Mouse (Mus musculus) liver, adult 10 weeks (tissue): ENCODE data around the gene Olfr104-ps. TPM values are rescaled to one million over a fixed set of nuclear protein-coding genes. Genes with fewer than 3 reads are reported as not detected.

Source experiments
- polyA plus RNA-seq: library from polyadenylated mRNA; stranded (reverse); fragments of 350-450 nt; fragmentation: Illumina TruSeq; extraction: RNeasy Lipid Tissue Mini Kit (QIAGEN cat#74804); gene quantifications from one replicate; pipeline ENCODE4 v1.2.3, GENCODE M21; 2014; ENCODE audit warnings: low read depth, low replicate concordance

Gene Olfr104-ps
- polyA plus RNA-seq, result not detected

GRCm38 (mm10) chr17:37359282-37359681, at the start of gene Olfr104-ps:
Gene Olfr104-ps (plus strand): TSS chr17:37359582.

DNA sequence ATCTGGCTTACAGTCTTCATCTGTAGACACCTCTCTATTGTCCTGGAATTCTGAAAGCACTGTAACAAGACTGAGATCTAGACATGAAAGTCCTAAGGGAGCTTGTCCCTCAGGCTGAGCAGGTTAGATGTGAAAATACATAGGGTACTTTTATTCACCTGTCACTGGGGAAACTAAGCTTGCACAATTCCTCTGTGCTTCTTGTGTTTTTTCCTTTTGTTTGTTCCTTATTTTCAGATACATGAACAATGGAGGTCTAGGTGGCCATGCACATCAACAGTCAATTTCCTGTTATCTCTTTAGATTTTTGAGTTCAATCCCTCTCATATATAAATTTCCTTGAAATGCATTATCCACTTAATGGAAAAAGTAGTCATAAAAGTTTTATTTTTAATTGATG, 42.4 kb upstream of the Olfr104-ps start, which contains the start of gene Olfr102:
Gene Olfr102, minus strand, starts transcription at position 101 of the 400 bp plus-strand sequence.

DNA sequence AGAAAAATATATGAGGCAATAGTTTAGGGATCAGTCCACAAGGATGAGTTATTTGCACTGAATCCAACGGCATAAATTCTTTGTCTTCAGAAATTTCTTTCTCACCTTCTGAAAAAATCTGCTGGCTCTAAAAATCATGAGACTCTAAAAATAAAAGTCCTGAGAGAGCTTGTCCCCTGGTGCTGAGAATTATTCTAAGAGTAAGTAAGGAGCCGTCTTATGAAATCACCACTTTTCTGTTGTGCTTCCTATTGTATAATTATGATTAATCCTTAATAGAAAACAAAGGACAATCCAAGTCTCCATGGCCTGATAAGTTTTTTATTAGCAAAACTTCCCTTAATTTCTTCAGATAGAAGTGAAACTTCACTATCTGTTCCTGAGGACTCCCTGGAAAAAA, 19.8 kb upstream of the Olfr104-ps start, which contains the start of gene Olfr103:
Gene Olfr103, minus strand, starts transcription at position 101 of the 400 bp plus-strand sequence.

DNA sequence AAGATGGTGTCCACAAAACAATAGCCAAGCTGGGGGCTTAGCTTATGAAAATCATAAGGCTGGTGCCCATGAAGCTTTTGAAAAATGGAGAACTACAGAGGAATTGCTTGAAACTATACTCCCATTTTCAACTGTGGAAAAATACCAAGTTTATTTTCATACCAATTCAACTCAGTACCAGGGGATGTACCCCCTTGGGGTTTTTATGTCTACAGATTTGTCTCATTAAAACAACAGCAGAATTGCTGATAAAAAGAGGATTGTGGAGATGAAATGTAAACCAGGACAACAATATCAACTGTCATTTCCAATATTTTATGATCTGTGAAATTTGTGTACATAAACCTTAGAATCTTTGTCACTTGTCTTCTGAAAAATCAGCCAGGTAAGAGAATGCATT, 19.4 kb downstream of the Olfr104-ps start, which contains the start of gene Olfr105-ps:
Gene Olfr105-ps, plus strand, starts transcription at position 301 of the 400 bp plus-strand sequence.

GRCm38 (mm10) chr17:37390093-37390492, 30.7 kb downstream of the Olfr104-ps start, which contains the start of gene Olfr106-ps:
Gene Olfr106-ps (plus strand): TSS chr17:37390393.

GRCm38 (mm10) chr17:37398926-37399325, 39.5 kb downstream of the Olfr104-ps start, which contains the start of gene Olfr107:
Gene Olfr107 (plus strand): TSS chr17:37399226.

Other genes with a start within 250 kb of the Olfr104-ps start
- not detected for gene Olfr92, start 239.5 kb upstream of the Olfr104-ps start, polyA plus RNA-seq
- not detected for gene Olfr93, start 198.1 kb upstream of the Olfr104-ps start, polyA plus RNA-seq
- gene Ubd, start 165.7 kb upstream of the Olfr104-ps start, polyA plus RNA-seq, result 0.61 TPM
- gene Olfr94, start 158.6 kb upstream of the Olfr104-ps start, polyA plus RNA-seq, result not detected
- not detected for gene Olfr95, start 146.5 kb upstream of the Olfr104-ps start, polyA plus RNA-seq
- gene Olfr96, start 139.4 kb upstream of the Olfr104-ps start, polyA plus RNA-seq, result not detected
- gene Olfr97, start 122.3 kb upstream of the Olfr104-ps start, polyA plus RNA-seq, result not detected
- gene Olfr98, start 95.8 kb upstream of the Olfr104-ps start, polyA plus RNA-seq, result not detected
- gene H2-M3, start 89.4 kb upstream of the Olfr104-ps start, polyA plus RNA-seq, result 1.0 TPM
- not detected for gene Olfr99, start 76.1 kb upstream of the Olfr104-ps start, polyA plus RNA-seq
- not detected for gene Olfr101, start 55.3 kb upstream of the Olfr104-ps start, polyA plus RNA-seq
- gene Olfr102, start 42.5 kb upstream of the Olfr104-ps start, polyA plus RNA-seq, result not detected
- gene Olfr103, start 19.9 kb upstream of the Olfr104-ps start, polyA plus RNA-seq, result not detected
- gene Olfr105-ps, start 19.5 kb downstream of the Olfr104-ps start, polyA plus RNA-seq, result not detected
- not detected for gene Olfr106-ps, start 30.8 kb downstream of the Olfr104-ps start, polyA plus RNA-seq
- not detected for gene Olfr107, start 39.6 kb downstream of the Olfr104-ps start, polyA plus RNA-seq
- not detected for gene Olfr108, start 85.9 kb downstream of the Olfr104-ps start, polyA plus RNA-seq
- not detected for gene Olfr109, start 99.3 kb downstream of the Olfr104-ps start, polyA plus RNA-seq
- gene H2-M2, start 124.0 kb downstream of the Olfr104-ps start, polyA plus RNA-seq, result not detected
- not detected for gene Olfr110, start 132.9 kb downstream of the Olfr104-ps start, polyA plus RNA-seq
- not detected for gene Olfr111, start 148.4 kb downstream of the Olfr104-ps start, polyA plus RNA-seq
- not detected for gene Olfr112, start 209.9 kb downstream of the Olfr104-ps start, polyA plus RNA-seq
- not detected for gene Olfr113, start 218.1 kb downstream of the Olfr104-ps start, polyA plus RNA-seq
- not detected for gene Olfr114, start 233.2 kb downstream of the Olfr104-ps start, polyA plus RNA-seq